Mouse (Mus musculus): ENCODE measurements around the gene Ccdc149. TPM values are rescaled to one million over a fixed set of nuclear protein-coding genes. Genes with fewer than 3 reads are reported as not detected.

Gene Ccdc149
- polyA plus RNA-seq, 1 experiment from 2014 or later: 14.7 TPM

- Histone ChIP-seq H3K36me3 (replicated peaks; ENCODE audit: control insufficient read depth, insufficient read depth) (no peaks in the 10 kb centered on the region), H3K4me2 (replicated peaks) (peak overlapping the region; percentile 42), H3K27ac (no peak overlapping the region), H3K4me3 (replicated peaks; ENCODE audit: low read length) (no peak overlapping the region), H3K9ac (peak overlapping the region; percentile 44; the same call in 1 of the 2 replicates), H3K9me3 (ENCODE audit: control insufficient read depth, low read length) (no peaks in the 10 kb centered on the region), H3K4me1 (replicated peaks; ENCODE audit: control insufficient read depth, insufficient read depth, low read length) (0 out of 2 replicates have a peak, but pooled peaks cover 3% of the 10 kb centered on the region), H3K27me3 (ENCODE audit: control insufficient read depth, insufficient read depth, low read length) (no peaks in the 10 kb centered on the region; the same call in 1 of the 2 replicates)
- DNase-seq (ENCODE audit: low spot score) (no peak), ATAC-seq (ENCODE audit: low FRiP score) (no peak)
- 49% methylated on average over 63 of the region's 63 CpGs for WGBS
These were observed 103.2 kb downstream of the Ccdc149 start for GRCm38 (mm10) chr5:52367866-52368840.

GRCm38 (mm10) chr5:52366661-52367060 is 104.7 kb downstream of the Ccdc149 start:
- 68% methylated on average over 2 of the region's 2 CpGs for WGBS
- Histone ChIP-seq H3K9ac (no peak overlapping the region), H3K4me2 (replicated peaks) (no peak overlapping the region), H3K36me3 (replicated peaks; ENCODE audit: control insufficient read depth, insufficient read depth) (no peaks in the 10 kb centered on the region), H3K4me1 (replicated peaks; ENCODE audit: control insufficient read depth, insufficient read depth, low read length) (0 out of 2 replicates have a peak, but pooled peaks cover 3% of the 10 kb centered on the region), H3K4me3 (replicated peaks; ENCODE audit: low read length) (no peak overlapping the region), H3K27me3 (ENCODE audit: control insufficient read depth, insufficient read depth, low read length) (no peaks in the 10 kb centered on the region; the same call in 1 of the 2 replicates), H3K9me3 (ENCODE audit: control insufficient read depth, low read length) (no peaks in the 10 kb centered on the region), H3K27ac (no peak overlapping the region)
- no peak for ATAC-seq (ENCODE audit: low FRiP score)
- no peak for DNase-seq (ENCODE audit: low spot score)

DNA sequence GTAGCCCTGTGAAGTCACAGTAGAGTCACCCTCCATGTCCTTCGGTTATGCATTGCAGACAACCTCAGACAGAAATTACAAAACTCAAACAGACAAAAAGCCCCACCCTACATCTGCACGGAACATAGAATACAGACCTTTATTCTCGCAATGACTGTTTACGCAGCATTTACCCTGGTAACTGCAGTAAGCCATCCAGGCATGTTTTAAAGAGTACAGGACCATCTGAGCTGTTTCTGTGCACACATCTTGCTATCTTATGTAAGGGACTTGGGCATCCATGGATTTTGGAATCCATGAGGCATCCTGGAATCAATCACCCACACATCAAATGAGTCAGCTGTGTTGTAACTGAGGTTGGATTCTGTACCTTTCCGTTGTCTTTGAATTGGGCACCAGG is 105.4 kb downstream of the Ccdc149 start:
- no peaks in the 10 kb centered on the region; the same call in 1 of the 2 replicates for H3K27me3 ChIP-seq (ENCODE audit: control insufficient read depth, insufficient read depth, low read length)
- WGBS: 95% methylated on average over 5 of the region's 5 CpGs
- DNase-seq (ENCODE audit: low spot score) (no peak), ATAC-seq (ENCODE audit: low FRiP score) (no peak)
- no peak overlapping the region for H3K27ac ChIP-seq
- H3K9me3 ChIP-seq (ENCODE audit: control insufficient read depth, low read length): no peaks in the 10 kb centered on the region
- H3K36me3 ChIP-seq (replicated peaks; ENCODE audit: control insufficient read depth, insufficient read depth): no peaks in the 10 kb centered on the region
- H3K4me2 ChIP-seq (replicated peaks): no peak overlapping the region
- no peak overlapping the region for H3K4me3 ChIP-seq (replicated peaks; ENCODE audit: low read length)
- no peak overlapping the region for H3K9ac ChIP-seq
- 0 out of 2 replicates have a peak, but pooled peaks cover 3% of the 10 kb centered on the region for H3K4me1 ChIP-seq (replicated peaks; ENCODE audit: control insufficient read depth, insufficient read depth, low read length)

DNA sequence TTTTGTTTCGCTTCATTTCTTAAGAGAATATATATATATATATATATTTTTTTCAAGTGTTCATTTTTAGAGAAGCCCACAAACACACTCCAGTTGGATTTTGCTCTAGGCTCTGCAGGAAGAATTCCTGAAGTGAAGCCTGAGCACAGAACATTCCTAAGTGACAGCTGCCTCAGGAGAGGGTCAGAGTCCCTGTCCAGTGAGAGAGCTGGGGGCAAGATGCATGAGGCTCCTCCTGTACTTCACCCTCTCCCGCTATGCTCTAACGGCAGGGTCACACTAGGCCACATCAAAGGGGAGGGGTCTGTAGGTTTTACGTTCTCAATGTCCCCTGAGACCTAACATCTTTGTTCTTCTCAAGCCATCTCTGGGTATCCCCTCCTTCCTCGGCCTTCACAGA is 106.8 kb downstream of the Ccdc149 start:
- Histone ChIP-seq H3K4me1 (replicated peaks; ENCODE audit: control insufficient read depth, insufficient read depth, low read length) (0 out of 2 replicates have a peak, but pooled peaks cover 3% of the 10 kb centered on the region), H3K27ac (no peak overlapping the region), H3K4me2 (replicated peaks) (no peak overlapping the region), H3K4me3 (replicated peaks; ENCODE audit: low read length) (no peak overlapping the region), H3K36me3 (replicated peaks; ENCODE audit: control insufficient read depth, insufficient read depth) (no peaks in the 10 kb centered on the region), H3K9me3 (ENCODE audit: control insufficient read depth, low read length) (no peaks in the 10 kb centered on the region), H3K27me3 (ENCODE audit: control insufficient read depth, insufficient read depth, low read length) (no peaks in the 10 kb centered on the region; the same call in 1 of the 2 replicates), H3K9ac (no peak overlapping the region)
- WGBS: 64% methylated on average over 5 of the region's 5 CpGs
- ATAC-seq (ENCODE audit: low FRiP score): no peak
- no peak for DNase-seq (ENCODE audit: low spot score)

GRCm38 (mm10) chr5:52363468-52364150 is 107.7 kb downstream of the Ccdc149 start, which contains the start of gene Sod3:
Gene Sod3, plus strand, starts transcription at chr5:52363791.
- Histone ChIP-seq H3K36me3 (replicated peaks; ENCODE audit: control insufficient read depth, insufficient read depth) (no peaks in the 10 kb centered on the region), H3K4me1 (replicated peaks; ENCODE audit: control insufficient read depth, insufficient read depth, low read length) (0 out of 2 replicates have a peak, but pooled peaks cover 3% of the 10 kb centered on the region), H3K27ac (no peak within 1 kb of the TSS), H3K9ac (no peak within 1 kb of the TSS), H3K9me3 (ENCODE audit: control insufficient read depth, low read length) (no peaks in the 10 kb centered on the region), H3K4me2 (replicated peaks) (no peak within 1 kb of the TSS), H3K4me3 (replicated peaks; ENCODE audit: low read length) (no peak within 1 kb of the TSS), H3K27me3 (ENCODE audit: control insufficient read depth, insufficient read depth, low read length) (no peaks in the 10 kb centered on the region; the same call in 1 of the 2 replicates)
- 23% methylated on average over 11 of the region's 11 CpGs for WGBS
- ATAC-seq (ENCODE audit: low FRiP score) (no peak), DNase-seq (ENCODE audit: low spot score) (no peak)

- H3K9ac ChIP-seq: no peak overlapping the region
- no peak overlapping the region for H3K4me2 ChIP-seq (replicated peaks)
- DNase-seq (ENCODE audit: low spot score) (no peak), ATAC-seq (ENCODE audit: low FRiP score) (no peak)
- H3K27me3 ChIP-seq (ENCODE audit: control insufficient read depth, insufficient read depth, low read length): no peaks in the 10 kb centered on the region; the same call in 1 of the 2 replicates
- no peaks in the 10 kb centered on the region for H3K36me3 ChIP-seq (replicated peaks; ENCODE audit: control insufficient read depth, insufficient read depth)
- H3K4me1 ChIP-seq (replicated peaks; ENCODE audit: control insufficient read depth, insufficient read depth, low read length): 0 out of 2 replicates have a peak, but pooled peaks cover 3% of the 10 kb centered on the region
- no peaks in the 10 kb centered on the region for H3K9me3 ChIP-seq (ENCODE audit: control insufficient read depth, low read length)
- no peak overlapping the region for H3K4me3 ChIP-seq (replicated peaks; ENCODE audit: low read length)
- H3K27ac ChIP-seq: no peak overlapping the region
- 55% methylated on average over 6 of the region's 6 CpGs for WGBS
These were observed 108.4 kb downstream of the Ccdc149 start for GRCm38 (mm10) chr5:52362776-52363467.

GRCm38 (mm10) chr5:52360286-52361049 is 110.9 kb downstream of the Ccdc149 start:
- H3K9ac ChIP-seq: no peak overlapping the region
- H3K27ac ChIP-seq: no peak overlapping the region
- 0 out of 2 replicates have a peak, but pooled peaks cover 3% of the 10 kb centered on the region for H3K4me1 ChIP-seq (replicated peaks; ENCODE audit: control insufficient read depth, insufficient read depth, low read length)
- ATAC-seq (ENCODE audit: low FRiP score) (peak; percentile 67), DNase-seq (ENCODE audit: low spot score) (no peak)
- no peak overlapping the region for H3K4me2 ChIP-seq (replicated peaks)
- no peak overlapping the region for H3K4me3 ChIP-seq (replicated peaks; ENCODE audit: low read length)
- 56% methylated on average over 21 of the region's 21 CpGs for WGBS
- no peaks in the 10 kb centered on the region for H3K9me3 ChIP-seq (ENCODE audit: control insufficient read depth, low read length)
- H3K36me3 ChIP-seq (replicated peaks; ENCODE audit: control insufficient read depth, insufficient read depth): no peaks in the 10 kb centered on the region
- H3K27me3 ChIP-seq (ENCODE audit: control insufficient read depth, insufficient read depth, low read length): no peaks in the 10 kb centered on the region

DNA sequence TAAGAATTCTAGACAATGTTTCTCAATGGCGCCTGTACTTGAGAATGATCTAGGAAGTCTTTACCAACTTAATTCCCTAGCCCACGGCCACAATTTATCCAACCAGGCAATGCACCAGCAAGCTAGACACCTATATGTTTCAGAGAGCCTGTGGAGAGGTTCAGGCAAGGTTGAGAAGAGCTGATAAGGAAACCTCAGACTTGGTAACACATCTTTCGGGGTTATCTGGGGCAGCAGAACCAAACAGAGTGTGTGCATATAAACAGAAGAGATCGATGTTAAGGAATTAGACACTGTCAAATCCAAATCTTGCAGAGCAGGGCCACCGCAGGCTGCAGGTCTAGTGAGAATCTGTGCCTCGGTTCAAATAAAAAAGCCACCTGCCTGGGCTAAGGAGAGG is 113.2 kb downstream of the Ccdc149 start:
- DNase-seq (ENCODE audit: low spot score): no peak
- Histone ChIP-seq H3K9me3 (ENCODE audit: control insufficient read depth, low read length) (no peaks in the 10 kb centered on the region), H3K4me1 (replicated peaks; ENCODE audit: control insufficient read depth, insufficient read depth, low read length) (0 out of 2 replicates have a peak, but pooled peaks cover under 1% of the 10 kb centered on the region), H3K27me3 (ENCODE audit: control insufficient read depth, insufficient read depth, low read length) (no peaks in the 10 kb centered on the region), H3K4me2 (replicated peaks) (no peak overlapping the region), H3K36me3 (replicated peaks; ENCODE audit: control insufficient read depth, insufficient read depth) (no peaks in the 10 kb centered on the region), H3K27ac (no peak overlapping the region), H3K9ac (no peak overlapping the region), H3K4me3 (replicated peaks; ENCODE audit: low read length) (no peak overlapping the region)
- ATAC-seq (ENCODE audit: low FRiP score): no peak
- 88% methylated on average over 6 of the region's 6 CpGs for WGBS

All from hindbrain, embryonic 14.5 days (tissue).